Mouse (Mus musculus) hindbrain, embryonic 16.5 days (tissue): ENCODE data around the gene Dip2b. TPM values are rescaled to one million over a fixed set of nuclear protein-coding genes. Genes with fewer than 3 reads are reported as not detected.

ENCODE experiments used
- ATAC-seq: fragments of 200-750 bp; cut with Nextera tagmentation; 2 replicates; pipeline ENCODE4 v1.8.0; 2017; ENCODE audit warnings: moderate TSS enrichment, moderate library complexity
- H3K27ac ChIP-seq: fragments of 300-500 bp; sonication (generic); 2 replicates; pipeline ENCODE4 v1.5.1; 2014; ENCODE audit warnings: low read depth, mild to moderate bottlenecking, control low read depth, low read length, moderate library complexity
- H3K27me3 ChIP-seq: fragments of 300-500 bp; sonication (generic); replicated peaks from 2 replicates; pipeline ENCODE4 v1.6.1; 2014; ENCODE audit warnings: low read length; ENCODE audit not compliant: control insufficient read depth, insufficient read depth
- H3K36me3 ChIP-seq: fragments of 300-500 bp; sonication (generic); 2 replicates; pipeline ENCODE4 v1.6.1; 2014; ENCODE audit warnings: mild to moderate bottlenecking, low read length, moderate library complexity, mixed read lengths; ENCODE audit not compliant: control insufficient read depth, insufficient read depth
- H3K4me1 ChIP-seq: fragments of 300-500 bp; sonication (generic); 2 replicates; pipeline ENCODE4 v1.6.1; 2014; ENCODE audit warnings: low read depth, low read length; ENCODE audit not compliant: control insufficient read depth, insufficient read depth
- H3K4me2 ChIP-seq: fragments of 300-500 bp; sonication (generic); 2 replicates; pipeline ENCODE4 v1.6.1; 2014; ENCODE audit warnings: mild to moderate bottlenecking, low read length, control low read depth, moderate library complexity
- H3K4me3 ChIP-seq: fragments of 300-500 bp; sonication (generic); 2 replicates; pipeline ENCODE4 v1.5.1; 2014; ENCODE audit warnings: mild to moderate bottlenecking, low read length, control low read depth, moderate library complexity
- H3K9ac ChIP-seq: fragments of 300-500 bp; sonication (generic); 2 replicates; pipeline ENCODE4 v1.6.1; 2014; ENCODE audit warnings: low read depth, mild to moderate bottlenecking, control low read depth, low read length, moderate library complexity
- H3K9me3 ChIP-seq: fragments of 300-500 bp; sonication (generic); 2 replicates; pipeline ENCODE4 v1.6.1; 2014; ENCODE audit warnings: mild to moderate bottlenecking, low read length, moderate library complexity; ENCODE audit not compliant: control insufficient read depth
- WGBS: fragments of 180-500 bp; shearing (Covaris S2); extraction: QIAGEN DNeasy Blood & Tissue Kit; methylation state at CpG from one replicate; pipeline ENCODE4 v1.1.7; 2014; 5-methylcytosine and 5-hydroxymethylcytosine counted together
- polyA plus RNA-seq: library from polyadenylated mRNA; unstranded; fragments of >200 nt; fragmentation: Nextera tagmentation; extraction: Ambion mirVana; gene quantifications from 2 replicates; pipeline ENCODE4 v1.2.1, GENCODE M21; 2015

Gene Dip2b
- polyA plus RNA-seq, 1 experiment from 2014 or later, result 12.4 TPM

- H3K4me2 ChIP-seq, result no peak overlapping the region
- H3K27ac ChIP-seq, result no peak overlapping the region
- WGBS, result 95% methylated on average over 3 of the region's 3 CpGs
- no peaks in the 10 kb centered on the region for H3K4me1 ChIP-seq
- no peak overlapping the region for H3K4me3 ChIP-seq
- H3K36me3 ChIP-seq, result peaks cover 25% of the 10 kb centered on the region
- H3K27me3 ChIP-seq, result no peaks in the 10 kb centered on the region
- no peaks in the 10 kb centered on the region for H3K9me3 ChIP-seq
- H3K9ac ChIP-seq, result no peak overlapping the region
- ATAC-seq, result no peak
Measured at GRCm38 (mm10) chr15:100201806-100202205, 163.3 kb downstream of the Dip2b start.

GRCm38 (mm10) chr15:100202431-100203015 is 164.1 kb downstream of the Dip2b start:
- 91% methylated on average over 4 of the region's 4 CpGs for WGBS
- H3K4me2 ChIP-seq, result no peak overlapping the region
- H3K4me1 ChIP-seq, result no peaks in the 10 kb centered on the region
- no peak overlapping the region for H3K4me3 ChIP-seq
- H3K36me3 ChIP-seq, result peaks cover 28% of the 10 kb centered on the region
- ATAC-seq, result no peak
- no peaks in the 10 kb centered on the region for H3K9me3 ChIP-seq
- H3K9ac ChIP-seq, result no peak overlapping the region
- no peak overlapping the region for H3K27ac ChIP-seq
- H3K27me3 ChIP-seq, result no peaks in the 10 kb centered on the region

- H3K9ac ChIP-seq, result no peak overlapping the region
- H3K27me3 ChIP-seq, result no peaks in the 10 kb centered on the region
- WGBS, result 100% methylated on average over 1 of the region's 1 CpGs
- no peak for ATAC-seq
- H3K4me1 ChIP-seq, result no peaks in the 10 kb centered on the region
- H3K27ac ChIP-seq, result no peak overlapping the region
- no peaks in the 10 kb centered on the region for H3K9me3 ChIP-seq
- H3K4me2 ChIP-seq, result no peak overlapping the region
- no peak overlapping the region for H3K4me3 ChIP-seq
- H3K36me3 ChIP-seq, result peaks cover 30% of the 10 kb centered on the region
Measured at GRCm38 (mm10) chr15:100204574-100204973, 166.1 kb downstream of the Dip2b start.

GRCm38 (mm10) chr15:100210013-100210412 is 171.5 kb downstream of the Dip2b start:
- H3K4me1 ChIP-seq, result no peaks in the 10 kb centered on the region
- WGBS, result 100% methylated on average over 3 of the region's 3 CpGs
- H3K4me3 ChIP-seq, result no peak overlapping the region
- no peak for ATAC-seq
- H3K27ac ChIP-seq, result no peak overlapping the region
- no peaks in the 10 kb centered on the region for H3K27me3 ChIP-seq
- H3K9me3 ChIP-seq, result no peaks in the 10 kb centered on the region
- peaks cover 48% of the 10 kb centered on the region for H3K36me3 ChIP-seq
- no peak overlapping the region for H3K4me2 ChIP-seq
- H3K9ac ChIP-seq, result no peak overlapping the region

GRCm38 (mm10) chr15:100213339-100213738 is 174.9 kb downstream of the Dip2b start:
- Histone ChIP-seq H3K27ac (no peak overlapping the region), H3K27me3 (no peaks in the 10 kb centered on the region), H3K9me3 (no peaks in the 10 kb centered on the region), H3K4me1 (no peaks in the 10 kb centered on the region), H3K9ac (no peak overlapping the region), H3K4me3 (no peak overlapping the region), H3K36me3 (peaks cover 43% of the 10 kb centered on the region), H3K4me2 (no peak overlapping the region)
- WGBS, result 93% methylated on average over 2 of the region's 2 CpGs
- no peak for ATAC-seq

GRCm38 (mm10) chr15:100215092-100215491 is 176.6 kb downstream of the Dip2b start:
- no peaks in the 10 kb centered on the region for H3K4me1 ChIP-seq
- no peaks in the 10 kb centered on the region for H3K9me3 ChIP-seq
- H3K36me3 ChIP-seq, result peaks cover 31% of the 10 kb centered on the region
- H3K4me3 ChIP-seq, result no peak overlapping the region
- WGBS, result 91% methylated on average over 11 of the region's 11 CpGs
- no peaks in the 10 kb centered on the region for H3K27me3 ChIP-seq
- H3K27ac ChIP-seq, result no peak overlapping the region
- no peak for ATAC-seq
- no peak overlapping the region for H3K9ac ChIP-seq
- no peak overlapping the region for H3K4me2 ChIP-seq

GRCm38 (mm10) chr15:100216173-100216572 is 177.7 kb downstream of the Dip2b start:
- H3K27me3 ChIP-seq, result no peaks in the 10 kb centered on the region
- H3K27ac ChIP-seq, result no peak overlapping the region
- H3K4me2 ChIP-seq, result no peak overlapping the region
- H3K4me1 ChIP-seq, result no peaks in the 10 kb centered on the region
- 94% methylated on average over 9 of the region's 9 CpGs for WGBS
- no peak overlapping the region for H3K4me3 ChIP-seq
- peaks cover 23% of the 10 kb centered on the region for H3K36me3 ChIP-seq
- H3K9ac ChIP-seq, result no peak overlapping the region
- no peak for ATAC-seq
- no peaks in the 10 kb centered on the region for H3K9me3 ChIP-seq

GRCm38 (mm10) chr15:100218018-100218417 is 179.6 kb downstream of the Dip2b start:
- no peaks in the 10 kb centered on the region for H3K9me3 ChIP-seq
- no peak for ATAC-seq
- peaks cover 14% of the 10 kb centered on the region for H3K36me3 ChIP-seq
- H3K4me3 ChIP-seq, result no peak overlapping the region
- H3K27me3 ChIP-seq, result no peaks in the 10 kb centered on the region
- WGBS, result 95% methylated on average over 3 of the region's 3 CpGs
- no peak overlapping the region for H3K27ac ChIP-seq
- H3K4me1 ChIP-seq, result no peaks in the 10 kb centered on the region
- no peak overlapping the region for H3K9ac ChIP-seq
- H3K4me2 ChIP-seq, result no peak overlapping the region

GRCm38 (mm10) chr15:100219396-100219795 is 180.9 kb downstream of the Dip2b start:
- no peak for ATAC-seq
- H3K4me3 ChIP-seq, result no peak overlapping the region

More at GRCm38 (mm10) chr15:100219396-100219795, 180.9 kb downstream of the Dip2b start:
- no peak overlapping the region for H3K27ac ChIP-seq
- H3K4me1 ChIP-seq, result no peaks in the 10 kb centered on the region
- whole genome bisulfite sequencing, result 82% methylated on average over 1 of the region's 1 CpGs
- no peak overlapping the region for H3K4me2 ChIP-seq
- no peaks in the 10 kb centered on the region for H3K9me3 ChIP-seq
- no peaks in the 10 kb centered on the region for H3K27me3 ChIP-seq
- H3K36me3 ChIP-seq, result peaks cover 8% of the 10 kb centered on the region
- H3K9ac ChIP-seq, result no peak overlapping the region
